Mouse (Mus musculus) liver, adult (tissue): ENCODE results near the gene Ifitm5.

Experiments
- GATA4 ChIP-seq: IDR thresholded peaks from 2 replicates; pipeline ENCODE4 v1.6.1; 2014; ENCODE audit warnings: mild to moderate bottlenecking, low read length; ENCODE audit not compliant: insufficient replicate concordance

The Ifitm5 gene

GRCm38 (mm10) chr7:140952441-140952840 lies 2.4 kb upstream of the Ifitm5 start:
- TF ChIP-seq GATA4: no peak

DNA sequence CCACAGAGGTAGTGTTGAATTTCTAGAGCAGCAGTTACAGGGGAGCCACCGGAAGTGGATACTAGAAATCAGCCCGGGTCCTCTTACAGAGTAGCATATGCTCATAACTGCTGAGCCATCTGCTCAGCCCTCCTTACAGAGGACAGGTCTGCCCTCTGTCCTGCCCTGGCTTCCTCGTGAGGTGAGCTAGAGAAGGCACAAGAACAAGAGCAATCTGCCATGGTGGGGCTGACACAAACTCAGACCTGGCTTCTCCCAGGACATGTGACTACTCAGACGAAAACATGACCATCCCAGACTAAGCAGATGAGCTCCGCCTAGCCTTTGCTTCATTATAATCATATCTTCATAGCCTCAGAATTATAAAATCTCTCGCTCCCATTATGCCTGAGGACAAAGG lies 1.7 kb upstream of the Ifitm5 start:
- TF ChIP-seq GATA4: no peak

GRCm38 (mm10) chr7:140951051-140951450 lies 960 bp upstream of the Ifitm5 start:
- TF ChIP-seq GATA4: 0 out of 2 replicates have a peak, but pooled peaks have one; percentile 6

GRCm38 (mm10) chr7:140949255-140949654 lies 836 bp downstream of the Ifitm5 start:
- TF ChIP-seq GATA4: no peak

DNA sequence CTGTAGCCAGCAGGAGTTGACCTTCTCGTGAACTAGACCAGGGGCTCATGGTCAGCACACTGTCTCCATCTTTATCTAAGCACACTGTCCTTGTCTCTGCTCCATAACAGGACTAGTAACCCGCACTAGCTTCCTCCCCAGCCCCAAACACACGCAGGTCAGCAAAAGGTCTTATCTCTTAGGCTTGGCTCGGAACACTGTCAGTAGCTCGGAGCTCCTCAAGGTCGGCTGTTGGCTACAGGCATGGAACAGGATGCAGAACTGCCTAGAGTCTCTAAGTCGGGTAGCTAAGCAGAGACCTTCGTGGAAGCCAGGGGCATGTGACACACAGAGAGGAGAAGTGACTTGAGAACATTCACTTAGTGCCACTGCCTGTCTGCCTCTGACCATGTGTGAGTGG lies 1.9 kb downstream of the Ifitm5 start:
- TF ChIP-seq GATA4: peak; percentile 96

DNA sequence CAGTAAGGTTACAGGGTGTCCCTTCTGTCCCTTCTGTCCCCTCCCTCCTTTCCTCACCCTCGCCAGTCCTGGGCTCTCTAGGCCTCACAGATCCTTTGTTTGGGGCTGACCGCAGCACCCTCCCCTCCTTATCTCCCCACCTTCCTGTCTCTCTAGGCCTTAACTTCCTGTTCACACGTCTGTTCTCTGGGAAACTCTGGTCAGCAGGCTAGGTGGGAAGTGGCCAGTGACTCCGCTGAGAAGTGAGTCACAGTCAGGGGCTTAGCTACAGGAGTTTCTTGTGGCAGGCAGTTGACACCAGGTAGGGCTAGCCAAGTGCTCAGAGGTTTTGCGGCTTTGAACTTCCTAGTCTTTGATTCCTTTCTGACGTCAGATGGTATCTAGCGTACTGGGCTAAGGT lies 3.1 kb downstream of the Ifitm5 start:
- peak; percentile 93; the same call in 1 of the 2 replicates for TF ChIP-seq GATA4

DNA sequence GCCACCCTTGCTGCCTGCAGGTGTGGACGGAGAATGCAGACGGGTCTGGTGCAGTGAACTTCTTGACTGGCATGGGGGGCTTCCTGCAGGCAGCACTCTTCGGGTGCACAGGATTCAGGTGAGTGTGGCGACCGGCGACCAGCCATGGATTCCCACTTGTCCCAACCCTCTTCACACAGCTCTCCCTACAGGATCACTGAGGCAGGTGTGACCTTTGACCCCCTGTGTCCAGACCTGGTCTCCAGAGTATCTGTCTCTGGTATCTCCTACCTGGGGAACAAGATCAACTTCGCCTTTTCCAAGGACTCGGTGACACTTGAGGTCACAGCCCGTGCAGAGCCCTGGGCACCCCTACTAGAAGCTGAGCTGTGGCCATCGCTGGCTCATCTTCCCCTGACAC lies 3.8 kb downstream of the Ifitm5 start:
- TF ChIP-seq GATA4: no peak

DNA sequence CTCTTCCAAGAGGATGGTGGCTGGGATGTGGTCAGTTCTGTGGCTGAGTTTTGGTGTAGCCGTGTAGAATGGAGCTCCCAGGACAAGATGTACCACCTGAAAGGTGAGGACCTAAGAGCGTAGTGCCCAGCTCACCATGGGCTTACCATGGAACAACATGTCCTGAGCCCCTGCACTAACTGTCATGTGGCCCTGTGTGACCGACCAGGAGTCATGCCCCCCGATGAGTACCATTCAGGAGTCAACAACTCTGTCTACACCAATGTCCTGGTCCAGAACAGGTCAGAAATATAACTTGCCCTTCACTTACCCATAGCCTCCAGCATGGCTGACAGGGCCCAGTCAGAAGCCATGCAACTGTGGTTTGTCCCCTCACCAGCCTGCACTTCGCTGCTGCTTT lies 4.8 kb downstream of the Ifitm5 start:
- TF ChIP-seq GATA4: no peak

DNA sequence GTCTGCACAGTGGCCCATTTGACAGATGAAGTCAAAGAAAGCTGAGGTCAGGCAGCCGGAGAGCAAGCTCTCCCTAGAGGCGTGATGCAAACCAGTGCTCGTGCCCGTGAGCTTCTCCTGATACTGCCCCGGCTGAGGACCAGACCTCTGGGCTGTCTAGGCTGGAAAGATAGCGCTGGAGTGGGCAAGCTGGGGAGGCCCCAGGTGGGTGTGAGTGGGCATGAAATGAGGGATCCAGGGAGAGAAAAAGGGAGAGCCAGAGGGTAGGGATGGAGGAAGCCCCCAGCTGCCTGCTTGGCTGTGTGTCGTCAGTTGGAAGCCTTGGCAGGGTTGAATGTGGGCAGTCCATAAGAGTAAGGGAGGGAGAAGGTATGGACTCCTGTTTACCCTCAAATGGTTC lies 5.9 kb downstream of the Ifitm5 start:
- TF ChIP-seq GATA4: no peak

DNA sequence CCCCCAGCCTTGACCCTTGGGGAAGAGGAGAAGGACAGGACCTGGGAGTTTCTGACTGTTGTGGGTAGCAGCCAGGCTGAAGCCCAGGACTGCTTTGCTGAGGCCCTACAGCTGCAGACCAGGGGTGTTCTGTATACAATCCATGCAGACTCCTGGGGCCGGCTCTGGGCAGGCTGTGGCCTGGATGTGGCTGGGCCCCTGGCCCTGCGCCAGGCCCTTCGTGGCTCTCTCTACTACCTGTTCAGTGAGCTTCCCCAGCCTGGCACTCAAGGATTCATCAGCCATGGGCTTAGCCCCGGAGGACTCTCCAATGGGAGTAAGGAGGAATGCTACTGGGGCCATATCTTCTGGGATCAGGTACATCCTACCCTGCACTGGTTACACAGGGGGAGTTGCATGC lies 6.7 kb downstream of the Ifitm5 start:
- TF ChIP-seq GATA4: no peak

DNA sequence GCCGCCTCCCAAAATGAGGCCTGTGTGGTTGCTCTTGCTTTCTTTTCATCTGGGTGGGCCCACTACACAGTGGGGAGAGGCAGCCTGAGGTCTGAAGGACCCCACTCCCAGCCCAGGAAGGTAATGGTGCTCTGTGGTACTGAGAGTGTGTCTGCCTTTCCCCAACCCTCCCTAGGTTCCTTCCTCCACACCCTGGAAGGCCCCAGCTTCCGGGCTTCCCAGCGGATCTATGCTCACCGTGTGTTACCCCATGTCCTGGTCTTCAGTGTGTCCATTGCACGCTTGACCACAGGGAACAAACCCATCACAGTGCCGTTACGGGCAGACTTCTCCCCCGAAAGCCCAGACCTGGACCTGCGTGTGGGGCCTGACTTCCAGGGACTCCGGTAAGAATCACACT lies 7.3 kb downstream of the Ifitm5 start:
- TF ChIP-seq GATA4: no peak

DNA sequence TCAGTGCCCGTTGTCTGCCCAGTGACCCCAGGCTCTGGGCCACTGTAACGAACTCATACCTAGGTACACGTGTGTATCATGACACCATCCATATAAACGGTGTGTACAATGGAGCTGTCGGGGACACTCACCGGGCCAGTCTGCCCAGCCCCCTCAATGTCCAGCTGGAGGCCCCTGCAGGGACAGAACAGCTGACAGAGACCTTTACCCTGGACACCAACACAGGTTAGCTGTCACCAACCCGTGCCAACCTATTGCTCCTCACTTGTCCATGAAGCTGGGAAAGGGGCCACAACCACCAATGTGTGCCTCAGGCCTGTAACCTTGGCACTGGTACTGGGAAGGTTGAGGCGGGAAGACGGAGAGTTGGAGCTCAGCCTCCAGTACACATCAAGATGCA lies 7.8 kb downstream of the Ifitm5 start:
- no peak for TF ChIP-seq GATA4

DNA sequence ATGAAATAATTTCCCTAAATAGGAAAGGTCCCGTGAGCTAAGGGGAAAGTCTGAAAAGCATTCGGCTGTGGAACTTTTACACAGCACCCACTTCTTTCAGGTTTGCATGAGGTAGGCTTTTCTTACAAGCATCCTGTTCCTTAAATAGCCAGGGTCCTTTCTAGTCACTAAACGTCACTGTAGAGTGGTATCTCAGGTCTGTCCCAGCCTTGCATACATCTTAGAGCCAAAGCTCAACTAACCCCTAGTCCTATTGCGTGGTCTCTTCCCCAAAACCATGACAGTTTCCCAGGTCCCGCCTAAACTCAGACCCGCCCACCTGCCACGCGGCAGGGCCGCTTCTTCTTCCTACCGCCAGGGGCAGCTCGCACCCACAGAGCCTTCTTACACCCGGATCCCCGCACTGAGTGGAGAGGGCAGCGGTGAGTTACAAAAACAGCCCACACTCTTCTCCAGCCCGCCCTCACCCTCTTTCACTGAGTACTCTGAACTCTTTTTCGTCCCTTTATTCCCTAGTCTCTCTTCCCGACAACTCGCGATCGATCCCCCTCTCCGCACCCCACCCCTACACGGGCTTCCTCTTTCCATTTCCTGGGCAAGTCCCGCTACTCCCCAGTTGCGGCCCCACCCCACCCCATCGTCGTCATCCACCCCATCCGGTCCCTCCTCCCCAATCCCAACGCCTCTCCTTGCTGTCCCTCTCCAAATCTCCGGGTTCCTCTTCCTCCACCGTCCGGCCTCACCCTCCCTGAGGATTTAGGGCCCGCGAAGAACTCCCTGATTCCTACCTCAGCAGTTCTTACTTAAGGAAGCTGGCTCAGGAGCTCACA lies 8.7 kb downstream of the Ifitm5 start, which contains the start of gene Pgghg:
Pgghg (plus strand) TSS at position 170 of the 830 bp plus-strand sequence.
- TF ChIP-seq GATA4: peak; percentile 49; the same call in 1 of the 2 replicates

DNA sequence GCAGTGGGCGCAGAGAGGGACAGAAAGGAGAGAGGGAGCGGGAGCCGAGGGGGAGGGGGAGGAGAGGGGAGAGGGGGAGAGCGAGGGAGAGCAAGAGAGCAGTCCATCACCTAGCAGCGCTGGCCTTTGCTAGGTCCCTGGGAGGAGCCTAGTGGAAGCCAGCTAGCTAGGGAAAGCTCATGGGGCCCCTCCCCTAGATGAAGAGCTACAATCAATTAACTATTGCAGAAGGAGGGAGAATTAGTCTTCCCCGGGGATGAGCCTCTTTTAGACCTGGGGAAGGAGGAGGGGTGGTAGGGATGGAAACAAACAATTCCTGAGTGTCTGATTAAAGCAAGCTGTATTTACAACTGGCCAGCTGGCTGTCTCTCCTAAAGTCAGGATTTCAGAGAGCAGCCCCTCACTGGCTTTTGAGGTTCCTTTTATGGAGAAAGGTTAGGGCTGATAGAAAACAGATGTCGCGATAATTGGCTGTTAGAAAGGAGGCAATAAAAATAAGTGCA lies 10.4 kb downstream of the Ifitm5 start:
- no peak for TF ChIP-seq GATA4

GRCm38 (mm10) chr7:140938896-140939295 lies 11.2 kb downstream of the Ifitm5 start:
- no peak for TF ChIP-seq GATA4

DNA sequence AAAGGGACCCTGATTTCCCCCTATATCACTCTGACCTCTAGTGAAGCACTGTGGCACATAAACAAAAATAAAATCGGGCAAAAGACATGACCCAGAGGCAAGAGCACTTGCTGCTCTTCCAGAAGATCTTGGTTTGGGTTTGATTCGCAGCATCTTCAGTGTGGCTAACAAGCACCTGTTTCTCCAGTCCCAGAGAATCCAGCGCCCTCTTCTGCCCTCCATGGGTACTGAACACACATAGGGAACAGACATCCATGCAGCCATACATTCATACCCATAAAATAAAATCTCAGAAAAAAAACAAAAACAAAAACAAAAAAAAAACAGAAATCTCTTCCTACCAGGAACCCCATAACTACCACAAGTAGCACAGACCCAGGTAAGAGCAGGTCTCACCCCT lies 11.7 kb downstream of the Ifitm5 start:
- TF ChIP-seq GATA4: no peak

- TF ChIP-seq GATA4: no peak
These were observed 22.9 kb downstream of the Ifitm5 start for GRCm38 (mm10) chr7:140927181-140927580.
